Mouse (Mus musculus): ENCODE measurements around the gene Sept7. TPM values are rescaled to one million over a fixed set of nuclear protein-coding genes. Genes with fewer than 3 reads are reported as not detected.

Gene Sept7
- polyA plus RNA-seq, 1 experiment: 193 TPM

GRCm38 (mm10) chr9:25328946-25329723, 76.9 kb downstream of the Sept7 start:
- Histone ChIP-seq H3K4me3 (ENCODE audit: low read depth, low read length) (no peak overlapping the region), H3K27ac (ENCODE audit: insufficient read depth, low read length) (no peak overlapping the region), H3K36me3 (ENCODE audit: control insufficient read depth, insufficient read depth, low read length, poor library complexity, severe bottlenecking) (no peaks in the 10 kb centered on the region), H3K9ac (ENCODE audit: low read depth, poor library complexity, severe bottlenecking) (no peak overlapping the region), H3K27me3 (ENCODE audit: control insufficient read depth, insufficient read depth, low read length, poor library complexity, severe bottlenecking) (no peaks in the 10 kb centered on the region), H3K4me1 (ENCODE audit: control insufficient read depth, insufficient read depth, low read length) (no peaks in the 10 kb centered on the region), H3K9me3 (replicated peaks; ENCODE audit: control insufficient read depth, insufficient read depth, low read length, poor library complexity, severe bottlenecking) (no peaks in the 10 kb centered on the region)
- TF ChIP-seq CTCF (IDR thresholded peaks at IDR 0.05; ENCODE audit: low read depth, low read length) (no peak), POLR2A (IDR thresholded peaks at IDR 0.05; ENCODE audit: insufficient read depth, low read length) (no peak), EP300 (IDR thresholded peaks at IDR 0.05; ENCODE audit: insufficient read depth, low read depth, low read length) (no peak)

- H3K27me3 ChIP-seq (ENCODE audit: control insufficient read depth, insufficient read depth, low read length, poor library complexity, severe bottlenecking): no peaks in the 10 kb centered on the region
- H3K9ac ChIP-seq (ENCODE audit: low read depth, poor library complexity, severe bottlenecking): no peak overlapping the region
- TF ChIP-seq CTCF (IDR thresholded peaks at IDR 0.05; ENCODE audit: low read depth, low read length): no peak
- no peak for TF ChIP-seq POLR2A (IDR thresholded peaks at IDR 0.05; ENCODE audit: insufficient read depth, low read length)
- TF ChIP-seq EP300 (IDR thresholded peaks at IDR 0.05; ENCODE audit: insufficient read depth, low read depth, low read length): no peak
- H3K36me3 ChIP-seq (ENCODE audit: control insufficient read depth, insufficient read depth, low read length, poor library complexity, severe bottlenecking): no peaks in the 10 kb centered on the region
- H3K4me1 ChIP-seq (ENCODE audit: control insufficient read depth, insufficient read depth, low read length): no peaks in the 10 kb centered on the region
- no peak overlapping the region for H3K27ac ChIP-seq (ENCODE audit: insufficient read depth, low read length)
- H3K9me3 ChIP-seq (replicated peaks; ENCODE audit: control insufficient read depth, insufficient read depth, low read length, poor library complexity, severe bottlenecking): no peaks in the 10 kb centered on the region
- H3K4me3 ChIP-seq (ENCODE audit: low read depth, low read length): no peak overlapping the region
These were observed 85.4 kb downstream of the Sept7 start for GRCm38 (mm10) chr9:25337436-25338198.

DNA sequence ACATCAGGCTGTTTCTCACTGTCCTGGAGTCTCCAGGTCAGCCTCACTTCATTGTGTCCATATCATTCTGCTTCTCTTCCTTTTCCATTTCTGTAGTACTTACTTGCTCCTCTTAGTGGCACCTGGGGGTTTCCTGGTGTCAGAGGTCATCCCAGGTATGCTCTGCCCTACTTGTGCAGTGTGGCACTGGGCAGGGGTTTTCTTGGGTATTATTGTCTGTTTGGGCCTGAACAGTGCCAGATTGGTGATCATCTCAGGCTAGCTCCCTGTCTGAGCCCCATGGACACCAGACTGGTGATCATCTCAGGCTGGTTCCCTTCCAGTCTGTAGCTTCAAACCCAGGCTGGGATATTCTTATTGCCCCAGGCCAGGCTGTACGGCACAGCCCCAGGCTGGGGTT, 88.2 kb downstream of the Sept7 start:
- no peaks in the 10 kb centered on the region for H3K36me3 ChIP-seq (ENCODE audit: control insufficient read depth, insufficient read depth, low read length, poor library complexity, severe bottlenecking)
- no peaks in the 10 kb centered on the region for H3K9me3 ChIP-seq (replicated peaks; ENCODE audit: control insufficient read depth, insufficient read depth, low read length, poor library complexity, severe bottlenecking)
- H3K27ac ChIP-seq (ENCODE audit: insufficient read depth, low read length): no peak overlapping the region
- no peak overlapping the region for H3K9ac ChIP-seq (ENCODE audit: low read depth, poor library complexity, severe bottlenecking)
- H3K4me3 ChIP-seq (ENCODE audit: low read depth, low read length): no peak overlapping the region
- H3K4me1 ChIP-seq (ENCODE audit: control insufficient read depth, insufficient read depth, low read length): no peaks in the 10 kb centered on the region
- no peaks in the 10 kb centered on the region for H3K27me3 ChIP-seq (ENCODE audit: control insufficient read depth, insufficient read depth, low read length, poor library complexity, severe bottlenecking)
- TF ChIP-seq POLR2A (IDR thresholded peaks at IDR 0.05; ENCODE audit: insufficient read depth, low read length) (no peak), EP300 (IDR thresholded peaks at IDR 0.05; ENCODE audit: insufficient read depth, low read depth, low read length) (no peak), CTCF (IDR thresholded peaks at IDR 0.05; ENCODE audit: low read depth, low read length) (no peak)

DNA sequence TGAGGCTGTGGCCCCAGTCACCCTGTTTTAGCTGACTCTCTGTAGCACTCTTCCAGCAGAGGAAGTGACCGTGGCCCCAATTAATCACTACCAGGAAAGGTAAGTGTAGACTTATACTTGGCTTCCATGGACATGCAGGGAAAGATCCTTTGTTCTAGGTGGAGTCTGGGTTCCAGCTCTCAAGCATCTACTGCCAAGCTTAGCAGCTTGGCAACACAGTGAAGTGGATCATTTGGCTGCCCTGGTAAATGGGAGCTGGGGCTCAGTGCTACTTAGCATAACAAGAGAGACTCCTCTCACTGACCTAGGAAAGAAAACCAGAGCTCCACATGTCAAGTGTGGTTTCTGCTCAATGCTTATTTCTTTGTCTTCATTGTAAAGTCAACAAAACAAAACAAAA, 101.5 kb downstream of the Sept7 start:
- H3K9ac ChIP-seq (ENCODE audit: low read depth, poor library complexity, severe bottlenecking): no peak overlapping the region
- no peaks in the 10 kb centered on the region for H3K27me3 ChIP-seq (ENCODE audit: control insufficient read depth, insufficient read depth, low read length, poor library complexity, severe bottlenecking)
- no peaks in the 10 kb centered on the region for H3K36me3 ChIP-seq (ENCODE audit: control insufficient read depth, insufficient read depth, low read length, poor library complexity, severe bottlenecking)
- no peak overlapping the region for H3K27ac ChIP-seq (ENCODE audit: insufficient read depth, low read length)
- no peaks in the 10 kb centered on the region; the same call in 1 of the 2 replicates for H3K9me3 ChIP-seq (replicated peaks; ENCODE audit: control insufficient read depth, insufficient read depth, low read length, poor library complexity, severe bottlenecking)
- no peaks in the 10 kb centered on the region for H3K4me1 ChIP-seq (ENCODE audit: control insufficient read depth, insufficient read depth, low read length)
- no peak overlapping the region for H3K4me3 ChIP-seq (ENCODE audit: low read depth, low read length)
- TF ChIP-seq CTCF (IDR thresholded peaks at IDR 0.05; ENCODE audit: low read depth, low read length) (no peak), EP300 (IDR thresholded peaks at IDR 0.05; ENCODE audit: insufficient read depth, low read depth, low read length) (no peak), POLR2A (IDR thresholded peaks at IDR 0.05; ENCODE audit: insufficient read depth, low read length) (no peak)

DNA sequence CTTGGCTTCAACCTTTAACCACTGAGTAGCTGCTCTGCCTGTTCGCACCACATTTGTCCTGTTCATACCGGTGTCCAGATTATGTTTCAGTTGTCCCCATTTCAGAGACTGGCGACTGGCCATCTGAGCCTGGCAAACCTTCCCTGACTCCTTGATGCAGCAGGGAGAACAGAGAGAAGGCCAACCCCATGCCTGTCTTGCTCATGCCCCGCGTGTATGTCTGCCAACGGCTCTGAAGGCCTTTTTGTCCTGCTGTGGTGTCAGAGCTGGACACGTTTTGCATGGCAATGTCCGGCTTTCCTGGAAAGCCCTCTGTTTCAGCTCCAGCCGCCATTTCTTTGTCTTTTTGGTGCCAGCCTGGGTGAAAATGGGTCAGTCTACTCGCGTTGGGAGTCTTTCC, 103.6 kb downstream of the Sept7 start:
- TF ChIP-seq EP300 (IDR thresholded peaks at IDR 0.05; ENCODE audit: insufficient read depth, low read depth, low read length): no peak
- no peak for TF ChIP-seq CTCF (IDR thresholded peaks at IDR 0.05; ENCODE audit: low read depth, low read length)
- no peak for TF ChIP-seq POLR2A (IDR thresholded peaks at IDR 0.05; ENCODE audit: insufficient read depth, low read length)
- H3K36me3 ChIP-seq (ENCODE audit: control insufficient read depth, insufficient read depth, low read length, poor library complexity, severe bottlenecking): no peaks in the 10 kb centered on the region
- no peak overlapping the region for H3K9ac ChIP-seq (ENCODE audit: low read depth, poor library complexity, severe bottlenecking)
- H3K27me3 ChIP-seq (ENCODE audit: control insufficient read depth, insufficient read depth, low read length, poor library complexity, severe bottlenecking): no peaks in the 10 kb centered on the region
- no peaks in the 10 kb centered on the region for H3K4me1 ChIP-seq (ENCODE audit: control insufficient read depth, insufficient read depth, low read length)
- H3K27ac ChIP-seq (ENCODE audit: insufficient read depth, low read length): no peak overlapping the region
- no peaks in the 10 kb centered on the region; the same call in 1 of the 2 replicates for H3K9me3 ChIP-seq (replicated peaks; ENCODE audit: control insufficient read depth, insufficient read depth, low read length, poor library complexity, severe bottlenecking)
- H3K4me3 ChIP-seq (ENCODE audit: low read depth, low read length): no peak overlapping the region

- H3K27ac ChIP-seq (ENCODE audit: insufficient read depth, low read length): no peak overlapping the region
- no peak overlapping the region for H3K9ac ChIP-seq (ENCODE audit: low read depth, poor library complexity, severe bottlenecking)
- no peaks in the 10 kb centered on the region; the same call in 1 of the 2 replicates for H3K9me3 ChIP-seq (replicated peaks; ENCODE audit: control insufficient read depth, insufficient read depth, low read length, poor library complexity, severe bottlenecking)
- no peak overlapping the region for H3K4me3 ChIP-seq (ENCODE audit: low read depth, low read length)
- TF ChIP-seq EP300 (IDR thresholded peaks at IDR 0.05; ENCODE audit: insufficient read depth, low read depth, low read length): no peak
- TF ChIP-seq CTCF (IDR thresholded peaks at IDR 0.05; ENCODE audit: low read depth, low read length): no peak
- TF ChIP-seq POLR2A (IDR thresholded peaks at IDR 0.05; ENCODE audit: insufficient read depth, low read length): no peak
- H3K36me3 ChIP-seq (ENCODE audit: control insufficient read depth, insufficient read depth, low read length, poor library complexity, severe bottlenecking): no peaks in the 10 kb centered on the region
- no peaks in the 10 kb centered on the region for H3K27me3 ChIP-seq (ENCODE audit: control insufficient read depth, insufficient read depth, low read length, poor library complexity, severe bottlenecking)
- no peaks in the 10 kb centered on the region for H3K4me1 ChIP-seq (ENCODE audit: control insufficient read depth, insufficient read depth, low read length)
These were observed 105.3 kb downstream of the Sept7 start for GRCm38 (mm10) chr9:25357589-25357988.
